Mouse (Mus musculus): Measurements from ENCODE around the gene Plcl2. TPM values are rescaled to one million over a fixed set of nuclear protein-coding genes. Genes with fewer than 3 reads are reported as not detected.

Gene Plcl2
- total RNA-seq, 2 experiments from 2014 or later: 54.7 to 58.9 TPM

DNA sequence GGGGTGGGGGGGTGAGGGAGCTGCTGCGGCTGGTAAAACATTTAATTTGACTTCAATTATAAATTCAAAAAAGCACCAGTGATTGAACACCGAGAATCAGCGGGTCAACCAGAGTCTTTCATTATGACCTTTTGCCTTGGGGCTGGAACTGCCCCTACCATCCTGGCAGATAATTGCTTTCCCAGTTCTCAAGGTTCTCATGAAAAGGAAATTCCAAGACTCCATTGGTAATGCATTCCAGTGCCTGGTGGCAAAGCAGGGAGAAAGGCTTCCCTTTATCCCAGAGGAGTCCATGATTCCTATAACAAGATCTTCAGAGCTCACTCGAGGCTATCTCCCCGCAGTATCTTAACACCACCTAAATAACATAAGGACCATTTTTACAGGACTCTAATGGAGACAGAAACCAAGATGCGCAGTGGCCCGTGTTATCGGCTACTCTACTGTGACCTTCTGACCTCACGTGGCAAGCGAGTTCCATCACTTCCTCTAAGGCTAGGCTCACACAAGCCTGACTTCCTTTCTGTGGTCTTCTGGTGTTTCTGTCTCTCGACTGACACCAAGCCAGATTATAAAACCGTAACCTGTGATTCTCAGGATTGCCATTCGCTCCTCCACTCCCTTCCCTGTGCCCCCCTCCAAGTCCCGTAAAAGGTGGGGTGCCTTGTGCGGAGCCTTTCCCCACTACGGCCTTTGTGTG lies 10.0 kb upstream of the Plcl2 start:
- ATAC-seq (ENCODE audit: poor library complexity, severe bottlenecking): peak; percentile 99

DNA sequence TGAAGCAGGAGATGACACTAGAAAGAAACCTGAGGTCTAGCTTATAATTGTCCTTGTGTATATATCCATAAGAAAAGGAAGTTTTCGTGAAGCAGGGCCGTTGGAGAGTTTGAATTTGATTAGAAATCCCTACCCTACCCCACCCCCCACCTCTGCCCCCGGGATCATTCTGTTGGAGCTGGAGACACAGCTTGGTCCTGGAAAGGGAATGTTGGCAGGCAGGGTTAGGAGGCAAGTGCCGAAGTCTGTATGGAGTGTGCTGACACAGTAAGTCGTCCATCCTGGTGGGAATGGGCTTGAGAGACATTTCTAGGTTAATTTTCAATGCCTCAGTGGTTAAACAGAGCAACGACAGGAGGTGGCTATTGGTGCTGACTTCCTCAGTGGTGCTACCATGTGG lies 8.4 kb upstream of the Plcl2 start:
- ATAC-seq (ENCODE audit: poor library complexity, severe bottlenecking): no peak

DNA sequence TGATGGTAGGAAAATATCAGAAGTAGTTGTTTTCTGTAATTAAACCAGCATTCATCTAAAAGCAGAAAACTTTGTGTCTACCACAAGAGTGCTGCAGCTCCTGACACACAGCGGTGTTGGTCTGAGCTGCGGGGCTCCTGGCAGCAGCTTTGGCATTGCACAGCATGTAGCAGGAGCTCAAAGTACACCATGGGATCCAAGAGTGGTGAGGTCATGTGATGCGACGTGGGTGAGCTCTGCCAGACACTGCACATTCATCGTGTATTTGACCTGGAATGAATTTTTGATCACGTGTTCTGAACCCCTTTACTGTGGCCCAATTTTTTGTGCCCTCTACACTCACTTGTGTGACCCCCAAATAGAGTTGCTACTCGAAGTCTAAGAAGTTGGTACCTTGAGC lies 6.1 kb upstream of the Plcl2 start:
- no peak for ATAC-seq (ENCODE audit: poor library complexity, severe bottlenecking)

DNA sequence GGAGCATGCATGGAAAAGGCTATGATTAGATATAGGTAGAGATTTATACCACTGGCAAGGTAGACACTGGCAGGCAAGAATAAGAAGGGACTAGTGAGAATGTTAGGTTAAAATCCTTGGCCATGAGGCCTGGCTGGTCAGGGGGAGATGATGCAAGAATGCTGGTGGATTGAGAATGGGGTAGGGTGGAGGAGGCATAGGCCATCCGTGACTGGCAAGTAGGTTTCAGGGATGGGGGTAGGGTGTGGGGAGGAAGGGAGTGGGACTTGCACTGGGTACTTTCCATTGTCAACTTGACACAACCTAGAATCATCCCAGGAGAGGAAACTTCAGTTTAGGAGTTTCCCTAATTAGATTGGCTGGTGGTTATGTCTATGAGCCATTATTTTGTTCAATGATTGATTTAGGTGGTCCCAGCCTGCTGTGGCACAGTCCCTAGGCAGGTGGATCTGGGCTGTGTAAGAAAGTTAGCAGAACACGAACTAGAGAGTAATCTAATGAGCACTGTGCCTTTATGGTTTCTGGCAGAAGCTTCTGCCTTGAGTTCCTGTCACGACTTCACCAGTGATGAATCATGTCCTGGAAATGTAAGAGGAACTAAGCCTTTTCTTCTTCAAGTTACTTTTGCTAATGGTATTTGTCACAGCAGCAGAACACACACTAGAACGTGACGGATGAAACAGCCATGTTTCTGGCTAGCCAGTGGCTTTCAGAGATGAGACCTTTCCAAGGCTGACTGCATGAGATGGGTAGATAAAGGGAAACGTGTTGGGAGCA lies 4.9 kb upstream of the Plcl2 start:
- peak; percentile 45 for ATAC-seq (ENCODE audit: poor library complexity, severe bottlenecking)

DNA sequence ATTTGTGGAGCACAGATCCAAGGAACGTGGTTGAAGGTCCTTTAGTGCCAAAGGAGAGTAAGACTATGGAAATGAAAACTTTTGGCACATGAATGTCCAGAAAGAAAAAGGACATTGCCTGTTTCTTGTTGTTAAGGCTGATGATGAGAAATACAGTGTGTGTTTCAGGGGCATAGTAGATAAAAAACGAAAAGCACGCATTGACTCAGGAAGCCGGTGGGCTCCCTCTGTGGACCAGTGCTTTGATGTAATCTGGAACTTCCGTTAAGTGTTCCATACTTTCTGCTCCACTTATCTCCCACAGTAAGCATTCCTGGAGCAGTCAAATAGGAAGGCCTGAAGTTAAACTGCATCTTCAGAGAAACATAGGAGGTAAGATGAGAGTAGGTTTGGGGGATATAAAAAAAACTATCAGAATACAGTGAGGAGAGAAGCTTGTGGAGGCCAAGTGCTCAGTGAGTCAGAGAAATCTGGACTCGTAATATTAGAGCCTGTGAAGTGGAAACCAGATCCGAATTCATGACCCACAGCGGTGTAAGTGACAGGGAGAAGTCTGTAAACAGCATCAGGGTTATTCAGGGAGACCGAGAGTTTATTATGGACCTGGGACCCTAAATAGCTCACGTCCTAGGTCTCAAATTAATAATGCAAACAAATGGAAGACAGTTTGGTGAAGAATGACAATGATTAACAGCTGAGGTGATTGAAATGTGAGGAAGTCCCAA lies 3.1 kb upstream of the Plcl2 start:
- no peak for ATAC-seq (ENCODE audit: poor library complexity, severe bottlenecking)

DNA sequence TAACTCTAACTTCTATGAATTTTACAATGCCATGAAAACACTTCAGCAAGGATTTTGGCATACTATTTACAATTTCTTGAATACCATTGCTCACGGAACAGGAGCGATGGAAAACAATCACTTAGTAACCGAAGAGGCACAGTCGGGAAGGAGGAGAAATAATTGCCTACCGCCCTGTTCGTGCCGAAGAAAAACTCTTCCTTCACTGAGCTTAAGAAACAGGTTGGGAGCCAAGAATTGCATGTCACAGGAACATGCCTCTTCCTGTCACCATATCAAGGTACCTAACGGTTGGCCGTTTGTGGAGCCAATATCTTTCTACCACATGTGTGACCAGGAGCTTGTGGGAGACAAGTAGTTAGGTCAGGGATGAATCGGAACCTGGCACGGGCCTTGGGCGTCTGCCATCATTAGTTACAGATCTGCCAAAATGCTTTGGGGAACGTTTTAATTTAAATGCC lies 2.3 kb upstream of the Plcl2 start:
- ATAC-seq (ENCODE audit: poor library complexity, severe bottlenecking): no peak

DNA sequence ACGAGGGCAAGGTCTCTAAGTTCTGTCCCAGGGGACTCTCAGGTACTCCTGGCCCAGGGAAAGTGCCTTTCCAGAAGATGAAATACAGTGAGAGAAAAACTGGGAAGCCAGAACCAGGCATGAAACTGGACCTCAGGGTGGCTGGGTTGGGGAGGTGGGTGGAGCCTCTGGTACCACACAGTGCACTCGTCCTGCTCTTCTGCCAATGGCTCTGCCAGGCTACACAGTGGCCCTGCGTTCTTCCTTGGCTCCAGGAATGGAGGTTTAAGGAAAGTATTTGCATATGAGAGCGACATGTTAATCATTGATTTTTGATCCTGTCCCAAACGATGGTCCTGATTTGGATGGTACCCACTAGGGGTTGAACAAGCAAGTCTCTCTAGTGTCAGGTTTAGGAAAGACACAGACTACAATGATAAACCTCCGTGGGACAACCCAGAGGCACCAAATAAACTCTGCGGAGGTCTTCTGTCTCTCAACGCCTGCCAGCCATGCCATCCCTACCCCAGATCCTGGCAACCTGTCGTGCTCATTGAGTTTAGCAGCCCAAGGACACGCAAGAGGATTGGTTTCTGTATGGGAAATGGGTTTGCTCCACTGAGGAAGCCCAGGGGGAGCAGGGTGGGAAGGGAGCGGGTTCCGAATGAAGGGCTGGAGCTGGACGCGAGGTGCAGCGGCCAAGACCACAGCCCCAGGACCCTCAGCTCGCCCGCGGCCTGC lies 988 bp upstream of the Plcl2 start:
- no peak for ATAC-seq (ENCODE audit: poor library complexity, severe bottlenecking)

DNA sequence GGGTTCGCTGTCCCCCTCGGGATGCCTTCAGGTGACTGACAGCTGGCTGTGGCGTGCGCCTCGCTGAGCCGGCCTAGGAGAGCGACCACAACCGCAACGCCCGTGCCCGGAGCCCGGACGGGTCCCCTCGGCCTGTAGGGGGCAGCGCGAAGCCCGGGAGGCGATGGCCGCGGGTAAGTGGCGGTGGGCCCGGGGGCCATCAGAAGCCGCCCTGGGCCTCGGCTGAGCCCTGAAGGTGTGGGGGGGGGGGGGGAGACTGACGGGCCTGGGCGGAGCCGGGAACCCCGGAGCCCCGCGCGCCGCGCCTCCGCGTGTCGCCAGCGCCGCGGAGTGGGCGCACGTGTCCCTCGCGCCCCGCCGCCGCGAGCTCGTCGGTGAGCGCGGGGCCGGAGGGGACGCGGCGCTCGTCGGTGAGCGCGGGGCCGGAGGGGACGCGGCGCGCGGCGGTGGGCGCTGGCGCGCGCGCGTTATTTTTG lies 390 bp upstream of the Plcl2 start:
- ATAC-seq (ENCODE audit: poor library complexity, severe bottlenecking): peak; percentile 57

DNA sequence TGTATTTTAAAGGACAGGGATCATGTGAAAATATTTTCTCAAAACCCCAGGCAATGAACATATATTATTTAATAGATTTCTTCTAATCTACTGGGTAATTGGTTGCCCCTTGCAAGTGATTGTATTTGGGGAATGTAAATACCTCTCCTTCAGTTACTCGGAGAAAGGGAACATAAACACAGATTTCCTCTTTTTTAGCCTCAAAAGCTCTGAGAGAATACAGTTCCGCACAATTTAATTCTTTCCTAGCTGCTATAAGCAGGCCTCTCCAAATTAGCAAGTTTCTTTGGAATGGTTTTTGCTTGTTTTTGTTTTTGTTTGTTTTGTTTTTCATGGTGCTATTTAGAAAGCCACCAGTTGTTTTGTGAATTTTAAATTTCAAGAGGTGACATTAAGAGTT lies 1.1 kb downstream of the Plcl2 start:
- no peak for ATAC-seq (ENCODE audit: poor library complexity, severe bottlenecking)

DNA sequence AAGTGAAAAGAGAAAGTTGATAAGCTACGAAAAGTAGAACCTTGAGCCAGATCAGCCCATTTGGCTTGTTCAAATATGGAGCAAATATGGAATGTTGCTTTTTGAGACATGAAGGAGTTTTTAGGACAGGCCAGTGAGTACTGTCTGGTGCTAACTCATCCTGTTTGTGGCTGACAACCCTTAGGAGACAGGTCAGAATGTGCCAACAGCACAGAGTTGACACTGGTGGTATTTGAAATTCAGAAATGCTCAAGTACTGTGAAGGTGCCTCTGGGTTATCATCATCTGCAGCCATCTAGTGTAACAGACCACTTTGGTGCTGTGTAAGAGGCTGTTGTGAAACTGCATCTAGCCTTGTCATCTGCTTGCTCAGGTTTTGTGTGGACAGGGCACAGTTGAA lies 1.5 kb downstream of the Plcl2 start:
- ATAC-seq (ENCODE audit: poor library complexity, severe bottlenecking): peak; percentile 41

DNA sequence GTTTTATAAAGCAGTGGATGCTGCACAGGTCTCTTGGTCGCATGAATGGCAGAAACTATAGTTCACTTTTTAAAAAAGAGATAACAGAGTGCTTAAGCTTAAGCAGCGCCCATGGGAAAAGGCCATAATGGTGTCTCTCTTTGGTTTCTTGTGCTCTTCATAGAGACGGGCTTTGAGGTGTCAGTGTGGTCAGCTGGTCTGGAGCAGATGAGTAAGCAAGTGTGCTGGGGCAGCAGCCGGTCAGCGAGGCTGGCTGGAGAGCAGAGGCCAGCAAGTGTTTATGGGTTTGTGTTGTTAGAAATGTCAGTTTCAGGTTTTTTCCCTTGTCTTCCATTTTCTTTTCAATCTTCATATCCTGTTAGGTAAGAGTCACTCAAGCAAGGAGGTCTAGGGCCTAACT lies 3.0 kb downstream of the Plcl2 start:
- peak; percentile 16; the same call in 1 of the 2 replicates for ATAC-seq (ENCODE audit: poor library complexity, severe bottlenecking)

DNA sequence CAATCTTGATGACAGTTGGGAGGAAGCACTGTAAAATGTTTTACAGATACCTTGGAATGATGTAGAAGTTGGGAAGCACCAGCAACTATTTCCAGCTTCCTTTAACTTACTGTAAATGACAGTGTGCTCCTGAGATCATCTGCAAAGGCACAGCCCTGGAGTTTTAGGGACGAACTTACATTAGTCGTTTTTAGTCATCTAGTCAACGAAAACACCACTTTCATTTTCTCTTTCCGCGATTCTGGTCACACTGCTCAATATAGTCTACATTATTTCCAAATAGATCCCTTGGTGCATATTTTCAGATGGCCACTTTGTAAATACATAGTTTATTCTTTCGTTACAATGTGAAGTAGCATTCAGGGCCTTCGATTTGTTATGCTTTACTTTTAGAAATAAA lies 3.6 kb downstream of the Plcl2 start:
- no peak for ATAC-seq (ENCODE audit: poor library complexity, severe bottlenecking)

DNA sequence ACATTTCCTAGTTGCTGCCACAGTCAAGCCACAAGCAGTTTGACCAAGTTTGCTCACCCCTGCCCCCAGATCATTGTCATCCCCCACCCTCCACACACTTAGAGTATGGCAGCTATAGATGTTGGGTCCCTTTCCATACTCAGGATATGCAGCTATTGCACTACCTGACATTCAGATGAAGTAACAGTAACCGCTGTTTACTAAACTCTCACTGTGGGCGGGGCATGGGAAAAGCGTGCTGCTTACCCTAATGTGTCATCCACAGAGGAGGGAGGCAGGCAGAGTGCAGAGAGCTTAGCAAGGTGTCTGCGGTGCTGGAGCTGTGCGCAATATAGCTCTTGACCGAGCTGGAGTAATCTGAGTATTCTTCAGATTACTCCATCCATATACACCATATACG lies 4.2 kb downstream of the Plcl2 start:
- peak; percentile 69 for ATAC-seq (ENCODE audit: poor library complexity, severe bottlenecking)

DNA sequence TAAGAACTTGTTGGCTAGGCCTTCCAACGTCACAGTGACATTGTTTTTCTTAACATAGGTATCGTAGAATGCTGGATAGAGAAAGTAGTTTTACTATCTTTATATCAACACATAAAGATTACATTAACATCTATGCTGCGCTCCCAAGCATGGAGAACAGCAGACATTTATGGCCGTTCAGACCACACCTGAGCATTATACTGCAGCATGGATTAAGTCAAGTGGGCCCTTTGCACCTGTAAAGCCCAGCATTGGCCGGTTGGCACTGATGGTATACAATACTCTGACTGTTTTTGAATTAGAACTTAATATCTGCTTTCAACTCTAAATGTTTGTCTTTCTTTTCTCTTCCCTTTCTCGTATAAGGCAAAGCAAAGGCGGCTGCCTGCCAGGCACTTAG lies 4.8 kb downstream of the Plcl2 start:
- no peak for ATAC-seq (ENCODE audit: poor library complexity, severe bottlenecking)

DNA sequence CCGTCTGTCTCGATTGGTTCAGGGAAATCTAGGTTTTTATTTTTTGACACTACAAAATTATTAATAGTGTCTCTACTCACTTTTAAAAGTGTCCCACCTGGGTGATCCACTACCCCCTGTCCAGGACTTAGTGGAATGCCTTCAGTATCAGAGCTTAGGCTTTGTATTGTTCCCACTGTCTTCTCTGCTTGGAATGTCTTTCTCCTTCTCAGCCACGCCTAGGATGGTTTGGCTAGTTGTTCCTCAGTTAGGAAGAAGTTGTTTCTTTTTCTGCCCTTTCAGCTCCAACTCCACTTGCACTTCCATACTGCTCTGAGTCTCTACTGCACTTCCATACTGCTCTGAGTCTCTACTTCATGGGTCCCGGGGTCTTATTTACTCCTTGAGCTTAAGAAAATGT lies 6.7 kb downstream of the Plcl2 start:
- no peak for ATAC-seq (ENCODE audit: poor library complexity, severe bottlenecking)

DNA sequence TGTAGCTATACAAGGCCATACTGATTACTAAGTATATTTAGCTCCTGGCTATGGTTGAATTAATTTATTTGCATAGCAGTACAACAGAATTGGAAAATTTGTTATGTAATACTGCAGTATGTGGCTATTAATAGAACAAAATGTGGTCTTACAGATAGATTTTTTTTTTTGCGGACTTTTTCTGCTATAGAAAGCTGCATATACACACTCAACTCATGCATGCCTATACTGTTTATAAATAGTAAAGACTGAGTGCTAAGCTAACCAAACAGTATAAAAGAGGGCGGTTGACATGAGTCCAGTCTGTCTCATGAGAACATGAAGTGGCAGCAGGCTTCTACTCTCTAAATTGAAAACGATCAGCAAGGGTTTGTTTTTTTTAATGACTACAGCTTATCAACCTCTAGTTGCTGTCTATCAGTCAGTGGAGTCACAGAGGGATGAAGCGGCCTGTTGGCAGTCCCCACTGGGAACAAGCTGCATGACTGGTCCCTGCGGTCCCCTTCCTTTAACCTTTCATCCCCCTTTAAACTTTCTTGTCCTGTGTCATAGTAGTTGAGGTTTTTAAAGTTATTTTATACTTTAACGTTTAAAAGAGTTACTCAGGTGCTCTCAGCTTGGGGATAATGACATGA lies 8.7 kb downstream of the Plcl2 start:
- ATAC-seq (ENCODE audit: poor library complexity, severe bottlenecking): no peak

DNA sequence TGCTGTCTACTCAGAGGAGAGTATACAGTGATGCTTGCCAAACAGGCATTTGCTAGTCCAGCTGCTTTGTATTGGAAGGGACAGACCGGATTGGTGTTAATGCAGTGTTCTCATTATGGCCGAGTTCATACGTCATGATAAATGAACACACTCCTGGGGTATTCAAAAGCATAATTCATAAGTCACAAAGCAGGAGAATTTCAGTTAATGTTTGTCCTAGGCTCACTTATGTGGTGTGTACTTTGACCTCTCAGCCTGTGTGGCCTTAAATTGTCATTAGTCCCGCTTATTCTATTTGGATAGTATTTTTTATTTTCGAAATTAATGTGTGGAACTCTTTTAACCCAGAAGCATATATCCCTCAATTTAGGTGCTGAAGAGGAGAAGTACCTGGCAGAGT lies 10.4 kb downstream of the Plcl2 start:
- ATAC-seq (ENCODE audit: poor library complexity, severe bottlenecking): no peak

DNA sequence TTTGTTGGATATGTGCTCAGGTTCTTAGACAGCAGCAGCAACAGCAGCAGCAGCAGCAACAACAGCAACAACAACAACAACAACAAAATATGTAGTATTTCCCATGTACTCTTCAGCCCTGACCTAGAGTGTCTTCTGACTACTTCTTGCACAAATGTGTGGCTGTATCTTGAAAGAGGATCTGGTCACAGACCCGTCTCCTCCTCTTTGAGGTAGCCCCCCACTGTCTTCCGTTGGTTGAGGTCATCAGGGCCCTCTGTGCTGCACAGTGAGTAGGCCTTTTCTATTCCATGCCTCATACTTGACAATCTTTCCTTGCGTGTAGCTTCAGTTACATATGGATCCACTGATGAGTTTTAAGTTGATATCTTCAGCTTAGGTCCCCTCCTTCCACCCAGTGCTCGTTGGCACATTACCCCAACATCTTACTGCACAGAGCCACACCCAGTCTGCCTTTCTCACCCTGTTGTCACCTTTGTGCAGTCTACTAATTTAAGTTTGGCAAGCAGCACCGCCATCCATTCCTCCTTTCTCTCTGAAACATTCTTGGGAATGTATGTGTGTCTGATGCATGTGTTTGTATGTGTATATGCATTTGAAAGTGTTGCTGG lies 13.4 kb downstream of the Plcl2 start:
- ATAC-seq (ENCODE audit: poor library complexity, severe bottlenecking): peak; percentile 81

DNA sequence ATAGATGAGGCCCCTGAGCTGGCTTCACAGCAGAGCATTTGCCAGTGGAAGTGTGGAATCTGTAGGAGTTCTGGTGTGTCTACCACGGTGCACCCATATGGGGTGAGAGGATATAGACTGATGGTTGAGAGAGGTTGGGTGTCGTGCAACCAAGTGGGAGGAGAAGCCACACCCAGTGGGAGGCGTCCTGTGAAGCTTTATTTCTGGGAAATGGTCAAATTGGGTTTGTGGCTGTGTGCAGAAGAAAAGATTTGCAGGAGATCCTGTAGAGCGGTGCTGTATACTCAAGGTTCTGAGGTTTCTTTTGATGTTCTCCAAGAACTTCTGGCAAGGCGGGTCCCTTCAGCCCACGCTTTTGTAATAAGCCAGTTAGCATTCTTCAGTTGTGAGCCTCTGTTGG lies 15.8 kb downstream of the Plcl2 start:
- ATAC-seq (ENCODE audit: poor library complexity, severe bottlenecking): peak; percentile 50

DNA sequence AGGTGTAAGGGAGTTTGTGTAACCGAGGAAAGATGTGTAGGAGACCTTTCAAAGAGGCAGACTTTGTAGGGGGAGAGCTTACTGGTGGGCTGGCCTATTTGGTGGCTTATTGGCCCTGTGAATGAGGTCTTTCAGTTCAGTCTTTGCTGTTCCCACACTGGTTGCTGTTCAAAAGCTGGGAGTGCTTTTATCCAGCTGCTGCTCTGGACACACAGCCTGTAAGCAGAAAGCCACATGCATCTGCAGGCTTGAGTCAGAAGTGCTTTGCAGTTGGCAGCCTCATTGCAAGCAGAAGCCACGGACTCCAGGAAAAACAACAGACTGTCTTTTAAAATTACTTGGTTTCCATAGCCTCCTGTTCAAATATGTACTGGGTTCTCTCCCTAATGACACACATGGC lies 16.6 kb downstream of the Plcl2 start:
- no peak for ATAC-seq (ENCODE audit: poor library complexity, severe bottlenecking)
